Mouse (Mus musculus) kidney, postnatal 4 days (tissue): ENCODE measurements around the gene Tsnax.

Experiments used
- DNase-seq, 2 experiments: peaks; one replicate each; pipeline ENCODE4 v3.0.0; 2021; ENCODE audit warnings: mixed read lengths in 2 of 2

The Tsnax gene

DNA sequence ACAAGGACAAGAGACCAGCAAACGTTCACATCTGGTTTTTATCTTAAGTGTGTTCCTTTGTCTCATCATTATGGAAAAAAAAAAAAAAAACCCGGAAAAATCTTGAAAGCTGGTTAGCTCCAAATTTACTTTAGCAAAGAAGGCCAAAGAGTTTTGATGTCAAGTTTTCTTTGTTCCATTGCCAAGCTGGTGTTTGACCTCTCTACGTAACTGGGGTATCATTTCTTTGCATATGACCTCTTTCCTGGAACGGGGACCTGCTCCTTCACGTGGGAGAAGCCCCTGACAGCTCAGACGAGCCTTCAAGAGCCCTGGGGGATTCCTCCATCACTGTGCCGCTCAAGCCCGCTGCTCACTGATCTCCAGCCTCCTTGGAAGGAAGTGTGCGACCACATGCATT lies 31.1 kb downstream of the Tsnax start:
- DNase-seq, result peak in 1 of 2 experiments; percentile 34

DNA sequence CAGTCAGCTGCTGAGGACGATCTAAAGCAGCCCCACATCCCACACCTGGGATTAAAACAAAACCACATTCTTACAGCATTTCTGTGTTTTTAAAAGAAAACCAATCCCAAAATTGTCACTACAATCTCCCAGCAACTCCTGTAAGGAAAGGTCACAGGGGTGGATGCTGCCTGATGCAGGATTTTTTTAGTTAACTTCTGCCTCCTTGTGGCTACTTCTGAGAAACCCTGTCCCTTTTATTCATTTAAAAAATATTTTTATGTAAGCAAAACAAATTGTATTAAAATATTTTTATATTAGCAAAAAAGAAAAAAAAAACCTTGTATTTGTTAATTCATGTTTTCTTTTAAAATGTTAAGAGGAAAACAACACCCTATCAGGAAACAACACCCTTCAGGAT lies 33.0 kb downstream of the Tsnax start:
- DNase-seq, result no peak

DNA sequence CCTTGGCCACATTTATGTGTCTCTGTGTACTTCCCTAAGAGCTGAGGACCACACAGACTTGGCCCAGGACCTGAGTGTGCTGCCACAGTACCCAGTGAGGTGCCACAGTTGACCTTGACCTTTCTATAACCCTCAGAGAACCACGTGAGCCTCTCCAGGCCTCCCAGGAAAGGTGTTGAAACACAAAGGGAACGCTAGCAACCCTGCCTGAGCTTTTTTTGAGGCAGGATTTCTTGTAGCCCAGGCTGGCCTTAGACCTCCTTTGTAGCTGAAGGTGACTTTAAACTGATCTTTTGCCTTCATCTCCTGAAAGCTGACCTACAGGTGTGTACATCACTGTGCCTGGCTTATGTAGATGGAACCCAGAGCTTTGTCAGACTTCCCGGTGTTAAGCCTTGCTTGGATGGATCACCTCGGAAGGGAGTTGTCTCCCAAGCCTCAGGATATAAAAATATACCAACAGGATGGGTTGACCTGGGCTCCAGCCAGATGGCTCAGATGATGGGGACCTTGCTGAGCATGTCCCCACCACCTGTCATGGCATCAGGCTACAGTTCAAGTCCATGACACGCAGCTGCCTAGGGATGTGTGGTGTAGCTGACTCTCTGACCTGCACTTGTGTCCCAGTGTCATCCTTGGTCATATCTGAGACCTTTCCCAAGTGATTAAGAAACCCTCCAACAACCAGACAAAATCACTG lies 36.4 kb downstream of the Tsnax start:
- no peak for DNase-seq

DNA sequence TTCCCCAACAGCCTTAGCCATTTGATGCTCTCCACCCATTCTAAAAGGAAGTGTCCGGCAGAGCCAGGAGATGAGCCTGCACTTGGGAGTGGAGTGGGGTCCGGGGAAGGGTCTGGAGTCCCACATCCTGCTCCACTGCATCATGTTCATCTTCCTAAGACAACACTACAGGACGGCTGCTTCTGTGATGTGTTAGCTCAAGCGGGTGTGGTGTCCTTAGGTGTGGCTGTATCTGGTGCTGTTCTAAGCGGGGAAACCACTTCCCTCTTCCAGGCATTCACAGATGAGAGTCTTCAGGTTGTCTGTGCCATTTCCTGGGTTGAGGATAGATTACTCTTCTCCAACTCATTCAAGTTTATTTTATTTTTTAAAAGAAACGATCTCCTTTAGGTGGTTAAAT lies 37.0 kb downstream of the Tsnax start:
- DNase-seq, result no peak

DNA sequence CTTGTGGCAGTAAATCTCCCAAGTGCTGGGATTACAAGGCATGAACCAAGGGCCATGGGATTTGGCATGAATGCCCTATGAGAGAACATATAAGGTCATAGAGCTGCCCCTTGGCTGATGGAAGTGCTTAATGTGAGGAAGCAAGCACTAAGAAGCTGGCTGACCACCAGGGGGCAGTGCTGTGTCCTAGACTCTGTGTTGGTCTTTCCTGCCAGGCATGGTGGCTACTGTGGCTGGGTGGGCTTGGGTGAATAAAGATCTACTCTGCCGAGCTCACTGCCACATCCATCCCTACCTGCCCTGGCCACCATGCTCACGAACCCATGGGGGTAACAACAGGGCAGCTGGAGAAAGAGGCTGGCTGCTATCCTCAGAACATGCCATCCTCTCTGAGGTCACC lies 39.2 kb downstream of the Tsnax start:
- DNase-seq, result peak; percentile 90 to 91

DNA sequence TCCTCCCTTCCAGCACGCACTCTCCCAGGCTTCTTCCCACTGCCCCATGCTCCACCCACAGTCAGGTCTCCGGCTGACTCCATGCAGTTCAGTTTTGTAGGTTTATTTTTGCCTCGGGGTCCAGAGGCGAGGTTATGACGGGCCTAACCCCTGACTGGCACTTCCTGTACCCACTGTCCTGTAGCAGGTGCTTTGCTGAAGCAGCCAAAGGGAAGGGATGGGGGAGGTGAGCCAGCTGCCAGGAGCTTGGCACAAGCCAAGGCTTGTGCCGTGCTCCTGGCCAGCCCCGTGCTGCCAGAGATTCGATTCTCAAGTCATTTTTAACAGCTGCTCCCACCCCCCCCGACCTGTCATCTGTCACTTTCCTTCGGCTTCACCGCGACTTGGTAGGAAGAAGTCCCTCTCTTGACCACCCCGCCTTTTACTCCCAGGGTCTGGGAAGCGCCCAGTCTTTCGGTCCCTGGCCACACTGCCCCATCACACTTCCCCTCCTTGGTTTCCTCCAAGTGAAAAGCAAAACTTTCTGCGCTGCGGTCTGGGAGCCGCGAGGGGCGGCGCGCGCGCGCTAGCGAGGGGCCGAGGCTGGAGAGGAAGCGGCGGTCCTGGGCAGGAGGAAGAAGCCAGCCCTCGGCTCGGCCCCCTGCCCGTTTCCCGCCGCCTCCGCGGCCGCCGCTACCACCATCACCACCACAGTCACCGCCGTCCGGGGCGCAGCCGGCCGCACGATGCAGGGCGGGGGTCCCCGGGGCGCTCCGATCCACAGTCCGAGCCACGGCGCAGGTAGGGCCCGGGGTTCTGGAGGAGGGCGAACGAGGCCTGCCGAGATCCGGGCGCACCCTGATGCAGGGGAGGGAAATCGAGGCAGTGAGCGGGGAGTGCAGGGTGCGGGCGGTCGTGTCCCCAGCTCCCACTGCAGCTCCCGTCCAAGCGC lies 41.0 kb downstream of the Tsnax start, which contains the start of gene Disc1:
Disc1 (plus strand) TSS at position 691 of the 931 bp plus-strand sequence.
- peak; percentile 70 to 78 for DNase-seq

DNA sequence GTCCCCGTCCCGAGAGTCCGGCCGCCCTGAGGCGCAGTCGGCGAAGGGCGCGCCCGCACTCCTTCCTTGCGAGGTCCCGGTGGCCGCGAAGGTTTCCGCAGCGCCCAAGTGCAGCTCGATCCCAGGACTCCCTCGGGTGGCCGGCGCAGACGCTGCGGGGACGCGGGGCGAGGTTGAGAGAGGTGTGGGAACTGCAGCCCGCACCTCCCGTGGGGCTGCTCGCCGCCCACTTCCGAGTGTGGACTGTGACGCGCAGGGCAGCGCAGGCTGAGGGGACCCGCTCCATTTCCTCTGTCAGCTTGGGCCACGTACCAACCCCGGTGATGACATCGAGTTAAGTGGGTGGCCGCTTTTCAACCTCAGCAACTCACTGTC lies 41.6 kb downstream of the Tsnax start:
- DNase-seq, result peak; percentile 68 to 72

DNA sequence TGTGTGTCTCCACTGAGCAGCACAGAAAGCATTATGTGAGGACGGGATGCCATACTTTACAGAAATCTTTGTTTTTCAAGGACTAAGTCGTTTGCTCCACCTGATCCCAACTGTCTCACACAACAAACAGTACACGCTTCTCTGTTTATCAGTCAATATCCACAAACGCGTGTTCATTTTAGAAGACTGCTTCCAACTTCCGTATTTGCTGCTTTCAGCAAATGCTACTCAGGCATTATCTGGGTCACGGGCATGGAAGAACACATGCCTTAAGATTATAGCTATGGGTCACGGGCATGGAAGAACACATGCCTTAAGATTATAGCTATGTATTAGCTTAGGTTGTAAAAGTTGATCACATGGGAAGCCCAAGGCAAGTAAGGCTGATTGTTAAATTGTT lies 48.1 kb downstream of the Tsnax start:
- no peak for DNase-seq

DNA sequence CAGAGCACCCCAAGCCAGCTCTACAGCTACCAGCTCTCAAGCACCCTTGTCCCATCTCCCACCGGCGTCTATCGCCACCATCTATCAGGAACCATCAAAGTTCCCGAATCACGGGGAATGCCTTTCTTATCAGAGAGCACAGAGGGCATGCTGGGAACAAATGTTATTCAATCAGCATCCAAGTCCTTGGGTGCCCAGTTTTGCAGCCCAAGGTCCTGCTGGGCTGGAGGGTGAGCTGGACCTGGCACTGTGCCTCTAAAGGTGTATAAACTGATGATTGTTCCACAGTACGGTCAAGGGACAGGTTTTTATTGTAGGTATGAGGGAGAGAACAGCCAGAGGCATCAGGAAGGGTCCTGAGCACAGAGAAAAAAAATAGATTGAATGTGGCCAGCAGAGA lies 52.8 kb downstream of the Tsnax start:
- no peak for DNase-seq

DNA sequence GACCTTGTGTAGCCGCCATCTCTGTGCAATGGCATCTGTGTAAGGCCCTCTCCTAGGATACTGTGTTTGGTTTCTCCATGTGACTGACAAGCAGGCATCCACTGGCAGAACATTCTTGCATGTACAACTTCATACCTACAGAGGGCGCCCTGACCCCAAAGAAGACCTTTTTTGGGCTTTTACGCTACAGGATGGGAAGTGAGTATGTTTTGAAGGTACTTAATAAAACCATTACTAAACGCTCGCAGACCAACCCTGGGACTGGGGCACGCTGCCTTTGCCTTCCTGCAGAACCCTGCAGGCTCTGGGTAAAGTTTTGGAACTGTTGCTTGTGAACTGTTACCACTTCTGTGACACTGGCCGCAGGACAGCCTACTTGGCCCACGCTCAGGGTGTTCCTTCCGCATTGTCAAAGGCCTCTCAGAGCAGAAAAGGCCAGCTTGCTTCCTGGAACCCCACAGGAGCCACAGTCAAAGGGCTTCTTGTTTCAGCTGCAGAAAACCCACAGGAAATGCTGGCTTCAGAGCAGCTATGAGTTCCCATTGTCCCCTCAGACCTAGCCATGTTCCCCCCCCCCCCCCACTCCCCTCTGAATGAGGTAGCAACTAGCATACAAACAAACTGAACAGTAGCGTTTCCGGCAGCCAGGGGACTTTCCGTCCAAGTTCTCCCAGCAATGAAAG lies 54.3 kb downstream of the Tsnax start:
- peak; percentile 63 to 75 for DNase-seq

DNA sequence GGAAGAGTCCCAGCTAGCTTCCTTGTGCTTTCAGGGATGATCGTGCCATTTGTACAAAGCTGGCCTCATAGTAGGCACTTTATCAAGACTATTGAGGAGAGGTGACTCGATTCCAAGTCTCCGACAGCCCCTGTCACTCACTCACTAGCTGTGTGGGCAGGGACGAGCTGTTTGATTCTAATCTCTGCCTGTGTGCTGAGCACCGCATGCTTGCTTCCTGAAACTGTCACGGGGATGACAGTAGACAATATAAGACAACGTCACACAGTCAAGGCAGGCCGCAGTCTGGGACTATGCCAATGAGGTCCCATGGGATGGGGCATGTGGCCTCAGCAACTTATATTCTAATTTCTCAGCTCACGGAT lies 54.8 kb downstream of the Tsnax start:
- DNase-seq, result peak; percentile 67 to 75

DNA sequence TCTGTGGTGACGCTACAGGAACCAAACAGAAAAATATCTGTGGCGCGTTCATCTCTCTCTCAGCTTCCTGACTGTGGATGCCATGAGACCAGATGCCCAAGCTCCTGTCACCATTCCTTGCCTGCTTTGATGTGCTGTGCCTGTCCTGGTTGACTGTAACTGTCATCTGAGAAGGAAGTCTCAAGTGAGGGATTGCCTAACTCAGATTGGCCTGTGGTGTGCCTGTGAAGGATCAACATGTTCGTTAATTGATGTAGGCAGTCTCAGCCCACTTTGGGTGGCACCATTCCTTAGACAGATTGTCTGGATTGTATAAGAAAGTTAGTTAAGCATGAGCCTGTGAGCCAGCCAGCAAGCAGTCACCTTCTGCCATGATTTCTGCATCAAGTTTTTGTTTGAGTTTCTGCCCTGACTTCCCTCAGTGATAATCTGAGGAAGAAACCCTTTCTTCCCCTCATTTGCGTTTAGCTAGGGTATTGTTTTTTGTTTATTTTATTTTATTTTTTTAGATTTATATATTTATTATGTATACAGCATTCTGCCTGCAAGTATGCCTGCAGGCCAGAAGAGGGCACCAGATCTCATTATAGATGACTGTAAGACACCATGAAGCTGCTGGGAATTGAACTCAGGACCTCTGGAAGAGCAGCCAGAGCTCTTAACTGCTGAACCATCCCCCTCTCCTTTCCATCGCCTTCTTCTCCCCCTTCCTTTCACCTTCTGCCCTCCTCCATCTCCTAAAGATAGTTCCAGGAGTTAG lies 55.5 kb downstream of the Tsnax start:
- DNase-seq, result no peak

DNA sequence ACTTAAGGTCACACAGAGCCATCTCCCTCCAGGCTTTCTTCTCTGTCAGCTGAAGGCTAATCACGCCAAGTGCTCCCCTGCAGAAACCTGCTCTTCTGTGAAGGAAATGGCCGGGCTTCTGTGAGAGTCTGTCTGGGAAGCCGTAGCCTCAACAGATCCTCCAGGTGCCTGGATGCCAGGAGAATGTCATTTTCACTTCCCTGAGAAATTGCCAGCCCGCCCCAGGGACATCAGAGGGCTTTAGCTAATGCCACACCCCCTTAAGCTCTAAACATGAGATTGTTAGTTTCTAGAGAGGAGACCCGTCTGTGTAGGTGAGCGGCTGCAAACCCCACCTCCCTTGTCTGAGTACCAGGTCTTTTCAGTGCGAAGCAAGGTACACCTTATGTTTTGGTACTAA lies 56.5 kb downstream of the Tsnax start:
- no peak for DNase-seq

DNA sequence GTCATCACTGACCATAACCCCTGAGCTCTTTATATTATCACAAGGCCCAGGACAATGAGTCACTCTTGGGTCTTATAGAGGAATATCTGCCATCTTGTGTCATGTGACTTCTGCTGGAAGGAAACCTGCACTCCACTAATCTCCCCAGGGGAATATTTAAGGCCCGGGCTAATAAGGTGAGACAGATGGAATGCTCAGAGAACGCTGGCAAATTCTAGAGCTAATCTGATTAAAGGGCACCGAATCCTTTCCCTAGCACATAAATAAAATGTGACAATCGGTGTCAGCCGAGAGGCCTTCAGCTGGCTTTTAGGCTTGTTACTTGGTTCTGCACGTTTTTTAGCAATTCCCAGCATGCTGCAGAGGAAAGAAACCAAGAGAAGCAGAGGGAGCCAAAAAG lies 56.9 kb downstream of the Tsnax start:
- DNase-seq, result no peak

DNA sequence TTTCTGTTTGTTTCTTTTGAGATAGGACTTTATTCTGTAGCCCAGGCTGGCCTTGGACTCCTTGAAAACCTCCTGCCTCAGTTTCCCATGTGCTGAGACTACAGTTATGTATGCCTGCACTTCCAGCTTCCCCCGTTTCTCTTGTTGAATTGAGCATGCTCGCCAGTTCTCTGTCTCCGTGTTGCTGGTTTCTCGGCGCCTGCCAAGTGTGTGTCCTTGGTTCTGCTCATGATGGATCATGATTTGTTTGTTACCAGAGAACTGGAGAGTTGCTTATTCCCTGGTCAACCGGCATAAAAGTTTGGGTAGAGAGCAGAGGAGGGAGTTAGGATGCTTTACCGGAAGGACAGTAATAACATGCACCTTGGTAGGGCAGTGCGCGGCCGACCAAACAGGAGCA lies 61.3 kb downstream of the Tsnax start:
- DNase-seq, result no peak

DNA sequence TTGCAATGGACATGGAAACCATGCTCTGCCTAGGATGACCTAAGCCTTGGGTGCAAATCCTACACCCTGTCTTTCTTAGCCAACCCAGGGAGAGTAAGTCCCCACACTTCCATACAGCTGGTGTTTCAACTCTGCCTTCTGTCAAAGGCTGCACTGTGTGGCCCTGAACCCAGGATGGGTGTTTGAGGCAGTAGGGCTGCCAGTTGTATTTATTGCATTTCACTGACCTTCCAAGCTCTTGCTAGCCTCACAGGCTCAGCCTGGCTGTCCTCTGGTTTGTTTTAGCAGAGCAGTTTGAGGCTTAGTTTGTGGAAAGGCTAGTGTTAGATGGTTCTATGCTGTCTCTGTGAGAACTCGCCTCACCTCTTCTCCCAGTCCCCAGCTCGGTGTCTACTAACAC lies 61.8 kb downstream of the Tsnax start:
- DNase-seq, result no peak

DNA sequence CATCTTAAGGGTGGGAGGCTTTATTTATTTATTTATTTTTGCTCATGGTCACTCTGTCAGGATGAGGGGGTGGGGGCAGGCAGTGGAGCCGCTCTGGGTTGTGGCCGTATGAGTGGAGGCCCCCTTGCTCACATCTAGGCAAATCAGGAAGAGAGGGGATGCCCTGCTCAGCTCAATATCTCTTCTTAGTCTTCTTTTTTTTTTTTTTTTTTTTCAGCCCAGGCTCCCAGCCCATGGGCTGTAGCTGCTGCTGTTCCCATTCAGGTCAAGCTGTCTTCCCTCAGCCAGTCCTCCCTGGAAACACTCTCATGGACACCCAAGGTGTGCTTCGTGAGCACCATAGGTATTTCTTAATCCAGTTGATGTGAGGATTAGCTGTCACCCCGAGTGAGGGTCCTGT lies 62.6 kb downstream of the Tsnax start:
- DNase-seq, result no peak

DNA sequence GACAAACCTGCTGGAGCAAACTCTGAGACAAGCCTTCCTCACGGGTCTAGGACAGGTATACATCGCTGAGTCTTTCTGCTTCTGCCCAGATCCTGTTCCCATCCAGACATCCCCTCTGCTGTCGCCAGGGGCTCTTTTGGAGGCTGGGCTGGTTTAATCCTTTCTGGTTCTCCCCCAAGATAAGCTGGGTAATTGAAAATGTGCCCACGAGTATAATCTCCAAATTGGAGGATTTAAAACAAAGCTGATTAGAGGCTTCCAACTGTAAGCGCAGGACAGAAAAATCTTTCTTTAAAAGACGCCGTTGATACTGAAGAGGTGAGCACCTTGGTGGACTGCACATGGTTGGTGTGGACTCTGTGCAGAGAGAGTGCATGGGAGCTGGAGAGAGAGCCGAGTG lies 64.5 kb downstream of the Tsnax start:
- no peak for DNase-seq

DNA sequence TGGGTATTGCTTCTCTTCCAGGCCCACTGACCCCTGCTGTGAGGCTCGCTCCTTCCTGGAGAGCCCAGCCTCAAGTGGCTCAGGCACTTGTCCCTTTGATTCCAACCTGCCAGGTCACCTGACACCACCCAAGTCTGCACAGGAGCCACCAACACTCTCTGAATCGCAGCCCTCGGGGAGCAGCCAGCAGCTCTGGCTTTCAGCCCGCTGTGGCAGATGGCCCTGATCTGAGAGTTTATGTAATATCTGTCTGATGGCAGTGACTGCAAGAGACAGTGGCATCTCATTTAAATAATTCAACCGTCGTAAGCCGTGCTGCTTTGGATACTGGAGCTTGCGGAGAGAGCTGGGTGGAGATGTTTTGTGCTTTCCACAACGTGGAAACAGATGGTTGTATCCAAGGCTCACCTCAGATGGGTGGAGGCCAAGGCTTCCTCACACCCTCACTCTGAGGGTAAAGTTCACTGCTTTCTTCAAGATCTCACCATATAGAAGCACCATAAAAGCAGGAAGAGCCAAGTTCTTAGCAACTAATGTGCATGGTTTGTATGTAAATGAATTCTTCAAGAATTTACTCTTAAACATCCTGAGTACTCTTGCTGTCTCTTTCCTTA lies 66.1 kb downstream of the Tsnax start:
- DNase-seq, result no peak

DNA sequence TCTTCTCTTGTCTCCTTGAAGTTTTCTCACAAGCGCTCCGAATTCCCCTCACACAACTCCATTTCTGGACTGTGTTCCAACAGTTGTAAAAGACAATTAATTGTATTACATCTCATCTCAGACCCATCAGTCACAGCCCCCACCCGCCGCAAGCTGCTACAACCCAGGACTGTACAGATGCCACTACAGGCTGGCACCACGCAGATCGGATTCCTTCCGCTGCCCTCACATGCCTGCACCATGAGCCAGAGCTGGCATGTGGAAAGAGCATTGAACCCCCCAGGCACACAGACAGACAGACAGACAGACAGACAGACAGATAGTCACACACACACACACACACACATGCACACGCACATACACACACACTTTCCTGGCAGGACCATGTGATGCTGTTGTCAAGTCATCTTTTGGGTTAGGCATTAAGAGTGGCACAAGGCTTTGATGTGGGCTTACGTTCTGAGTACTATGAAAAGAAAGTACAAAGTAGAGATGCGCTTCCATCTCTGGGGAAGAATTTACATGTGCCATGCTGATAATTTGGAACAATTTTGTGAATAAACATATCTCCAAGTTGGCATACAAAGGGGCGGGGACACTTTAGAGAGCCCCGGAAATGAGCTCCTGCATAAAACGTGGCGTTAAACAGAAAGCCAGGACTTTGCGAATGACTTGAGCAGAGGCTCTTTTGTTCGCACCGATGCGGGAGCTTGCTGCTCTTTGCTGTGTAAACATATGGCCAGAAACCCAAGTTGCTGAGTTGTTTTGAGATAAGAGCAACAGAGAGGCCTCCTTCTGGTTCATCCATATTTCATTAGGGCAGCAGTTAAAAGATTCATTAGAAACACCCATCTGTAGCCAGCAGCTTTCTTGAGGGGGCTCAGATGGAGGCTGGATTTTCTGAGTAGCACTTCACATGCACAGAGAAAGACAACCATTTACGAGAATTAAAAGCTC lies 67.9 kb downstream of the Tsnax start:
- DNase-seq, result no peak

DNA sequence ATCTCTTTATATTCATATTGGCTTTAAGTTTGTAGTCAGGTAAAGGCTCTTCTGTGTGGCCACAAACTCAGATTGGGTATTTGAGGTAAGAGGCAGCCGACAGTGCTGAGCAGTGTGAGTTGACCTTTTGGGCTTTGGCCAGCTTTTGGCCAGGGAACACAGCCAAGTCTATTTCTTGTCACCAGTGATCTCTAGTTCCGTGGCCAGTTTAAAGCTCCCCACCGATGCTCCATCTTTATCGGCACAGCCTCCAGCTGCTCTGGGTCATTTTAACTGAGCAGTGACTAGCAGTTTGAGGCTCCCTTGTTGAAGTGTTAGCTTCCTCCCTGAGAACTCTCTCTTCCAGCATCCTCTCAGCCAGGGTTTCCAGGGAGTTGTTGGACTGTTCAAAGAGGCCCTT lies 70.9 kb downstream of the Tsnax start:
- DNase-seq, result peak; percentile 68 to 76
